Mouse (Mus musculus) bone marrow macrophage, adult 2 months (primary cell): Measurements from ENCODE around the gene Papolb.

Source experiments
- CTCF ChIP-seq: IDR thresholded peaks from 2 replicates; pipeline ENCODE4 v1.5.1; 2012; ENCODE audit warnings: low read depth, mild to moderate bottlenecking, low read length, moderate library complexity
- POLR2A ChIP-seq: IDR thresholded peaks from 2 replicates; pipeline ENCODE4 v1.6.1; 2012; ENCODE audit warnings: mild to moderate bottlenecking, low read depth, low read length, borderline replicate concordance

GRCm38 (mm10) chr5:142518973-142519372 lies 10.9 kb downstream of the Papolb start:
- TF ChIP-seq POLR2A = no peak
- no peak for TF ChIP-seq CTCF
